Mouse (Mus musculus) small intestine, adult 2 months (tissue): Measurements from ENCODE around the gene 1700013F07Rik.

Experiments used
- CTCF ChIP-seq: fragments of 200-500 bp; IDR thresholded peaks from 2 replicates; pipeline ENCODE4 v1.5.1; 2012; ENCODE audit warnings: low read depth, mild to moderate bottlenecking, control low read depth, inconsistent platforms, low read length, moderate library complexity, mixed read lengths; ENCODE audit not compliant: insufficient replicate concordance, insufficient read length; ENCODE audit errors: extremely low read depth
- POLR2A ChIP-seq: fragments of 200-500 bp; IDR thresholded peaks from 2 replicates; pipeline ENCODE4 v1.6.1; 2012; ENCODE audit warnings: low read depth, mild to moderate bottlenecking, control low read depth, inconsistent platforms, low read length, moderate library complexity

DNA sequence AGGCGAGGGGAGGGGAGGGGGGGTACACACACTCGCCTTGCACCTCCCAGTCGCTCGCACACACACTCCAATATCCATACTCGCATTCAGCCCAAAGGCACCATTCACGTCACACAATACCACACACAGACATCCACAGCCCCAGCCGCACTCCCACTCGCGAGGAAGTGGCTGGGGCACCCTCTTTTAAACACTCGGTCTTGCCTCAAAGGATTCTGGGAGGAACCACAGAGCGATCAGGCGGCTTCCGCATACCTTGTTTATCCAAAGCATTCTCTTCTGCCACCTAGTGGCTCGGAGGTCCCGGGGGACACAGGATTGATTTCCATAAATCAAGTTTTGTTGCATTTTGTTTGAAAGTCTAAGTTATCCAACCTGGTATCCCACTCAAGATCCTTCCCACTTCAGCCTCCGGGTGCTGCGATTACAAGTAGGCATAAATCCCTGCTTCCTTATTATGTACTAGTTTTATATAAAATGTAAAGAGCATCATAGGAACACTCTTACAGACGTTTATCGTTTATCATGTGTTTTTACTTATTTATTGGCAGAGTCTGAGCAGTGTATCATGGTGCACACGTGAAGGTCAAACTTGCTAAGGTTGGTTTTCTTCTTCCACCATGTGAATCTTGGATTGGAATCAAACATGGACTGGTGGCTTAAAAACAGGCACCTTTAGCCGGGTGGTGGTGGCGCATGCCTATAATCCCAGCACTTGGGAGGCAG lies 20.8 kb downstream of the 1700013F07Rik start:
- TF ChIP-seq POLR2A: peak; percentile 100
- peak; percentile 90; the same call in 1 of the 2 replicates for TF ChIP-seq CTCF
